Mouse (Mus musculus) urinary bladder, adult 18-20 months (tissue): ENCODE measurements around the gene Anxa2.

Source experiments
- DNase-seq, 2 experiments: peaks; one replicate each; pipeline ENCODE4 v3.0.0; 2022; ENCODE audit warnings: low spot score in 2 of 2, mixed read lengths in 2 of 2

The Anxa2 gene

GRCm38 (mm10) chr9:69458982-69459381 is 5.6 kb downstream of the Anxa2 start:
- peak; percentile 70 to 80 for DNase-seq

- no peak for DNase-seq
These were observed 6.5 kb downstream of the Anxa2 start for GRCm38 (mm10) chr9:69459876-69460275.

GRCm38 (mm10) chr9:69463046-69463445 is 9.6 kb downstream of the Anxa2 start:
- no peak for DNase-seq

- no peak for DNase-seq
These were observed 10.8 kb downstream of the Anxa2 start for GRCm38 (mm10) chr9:69464109-69464756.

- DNase-seq, result no peak
These were observed 12.7 kb downstream of the Anxa2 start for GRCm38 (mm10) chr9:69466098-69466497.

- no peak for DNase-seq
These were observed 14.0 kb downstream of the Anxa2 start for GRCm38 (mm10) chr9:69467310-69467939.

- DNase-seq, result peak in 1 of 2 experiments; percentile 66
These were observed 15.6 kb downstream of the Anxa2 start for GRCm38 (mm10) chr9:69468991-69469390.

- DNase-seq, result no peak
These were observed 16.9 kb downstream of the Anxa2 start for GRCm38 (mm10) chr9:69470362-69470761.

GRCm38 (mm10) chr9:69470921-69471320 is 17.5 kb downstream of the Anxa2 start:
- DNase-seq, result no peak

GRCm38 (mm10) chr9:69472724-69473123 is 19.3 kb downstream of the Anxa2 start:
- peak in 1 of 2 experiments; percentile 73 for DNase-seq

GRCm38 (mm10) chr9:69475873-69476272 is 22.5 kb downstream of the Anxa2 start:
- DNase-seq, result no peak

- DNase-seq, result no peak
These were observed 23.9 kb downstream of the Anxa2 start for GRCm38 (mm10) chr9:69477195-69477823.

GRCm38 (mm10) chr9:69477824-69478222 is 24.4 kb downstream of the Anxa2 start:
- DNase-seq, result no peak

GRCm38 (mm10) chr9:69480344-69480743 is 26.9 kb downstream of the Anxa2 start:
- DNase-seq, result peak; percentile 51 to 62

GRCm38 (mm10) chr9:69483811-69484210 is 30.4 kb downstream of the Anxa2 start:
- no peak for DNase-seq

GRCm38 (mm10) chr9:69486140-69486539 is 32.7 kb downstream of the Anxa2 start:
- no peak for DNase-seq

- DNase-seq, result no peak
These were observed 35.1 kb downstream of the Anxa2 start for GRCm38 (mm10) chr9:69488510-69488909.

- DNase-seq, result no peak
These were observed 35.6 kb downstream of the Anxa2 start for GRCm38 (mm10) chr9:69488972-69489371.

- no peak for DNase-seq
These were observed 39.4 kb downstream of the Anxa2 start for GRCm38 (mm10) chr9:69492809-69493208.

GRCm38 (mm10) chr9:69502504-69502903 is 49.1 kb downstream of the Anxa2 start:
- DNase-seq, result peak; percentile 18 to 53

GRCm38 (mm10) chr9:69505611-69506010 is 52.2 kb downstream of the Anxa2 start:
- DNase-seq, result no peak

- no peak for DNase-seq
These were observed 53.8 kb downstream of the Anxa2 start for GRCm38 (mm10) chr9:69507206-69507605.

- DNase-seq, result no peak
These were observed 54.6 kb downstream of the Anxa2 start for GRCm38 (mm10) chr9:69508016-69508415.
